Mouse (Mus musculus) midbrain, embryonic 13.5 days (tissue): ENCODE measurements around the gene Ltbp4. TPM values are rescaled to one million over a fixed set of nuclear protein-coding genes. Genes with fewer than 3 reads are reported as not detected.

ENCODE experiments used
- ATAC-seq: fragments of 200-750 bp; cut with Nextera tagmentation; 2 replicates; pipeline ENCODE4 v1.8.0; 2017; ENCODE audit warnings: mild to moderate bottlenecking, moderate TSS enrichment, moderate library complexity
- H3K27ac ChIP-seq: fragments of 300-500 bp; sonication (generic); 2 replicates; pipeline ENCODE4 v1.5.1; 2015; ENCODE audit warnings: inconsistent platforms, mild to moderate bottlenecking, moderate library complexity
- H3K27me3 ChIP-seq: fragments of 300-500 bp; sonication (generic); 2 replicates; pipeline ENCODE4 v1.6.1; 2015; ENCODE audit warnings: mild to moderate bottlenecking, inconsistent platforms
- H3K36me3 ChIP-seq: fragments of 300-500 bp; sonication (generic); 2 replicates; pipeline ENCODE4 v1.6.1; 2015; ENCODE audit warnings: mild to moderate bottlenecking, inconsistent platforms
- H3K4me1 ChIP-seq: fragments of 300-500 bp; sonication (generic); replicated peaks from 2 replicates; pipeline ENCODE4 v1.6.1; 2015; ENCODE audit warnings: inconsistent platforms
- H3K4me2 ChIP-seq: fragments of 300-500 bp; sonication (generic); replicated peaks from 2 replicates; pipeline ENCODE4 v1.6.1; 2015; ENCODE audit warnings: moderate library complexity, mild to moderate bottlenecking, inconsistent platforms
- H3K4me3 ChIP-seq: fragments of 300-500 bp; sonication (generic); replicated peaks from 2 replicates; pipeline ENCODE4 v1.5.1; 2015; ENCODE audit warnings: mild to moderate bottlenecking, inconsistent platforms
- H3K9ac ChIP-seq: fragments of 300-500 bp; sonication (generic); replicated peaks from 2 replicates; pipeline ENCODE4 v1.6.1; 2015; ENCODE audit warnings: mild to moderate bottlenecking, inconsistent platforms
- H3K9me3 ChIP-seq: fragments of 300-500 bp; sonication (generic); 2 replicates; pipeline ENCODE4 v1.6.1; 2016; ENCODE audit warnings: mild to moderate bottlenecking, inconsistent platforms
- WGBS: fragments of 180-500 bp; shearing (Covaris S2); methylation state at CpG from one replicate; pipeline ENCODE4 v1.1.7; 2015; 5-methylcytosine and 5-hydroxymethylcytosine counted together
- polyA plus RNA-seq: library from polyadenylated mRNA; unstranded; fragments of >200 nt; fragmentation: Nextera tagmentation; extraction: Ambion mirVana; gene quantifications from 2 replicates; pipeline ENCODE4 v1.2.1, GENCODE M21; 2015

The Ltbp4 gene
- polyA plus RNA-seq, 1 experiment from 2014 or later, result 9.1 TPM

GRCm38 (mm10) chr7:27323001-27323400, 14.5 kb downstream of the Ltbp4 start:
- WGBS, result 88% methylated on average over 5 of the region's 5 CpGs
- Histone ChIP-seq H3K9me3 (no peaks in the 10 kb centered on the region), H3K4me3 (no peak overlapping the region), H3K27me3 (peaks cover 53% of the 10 kb centered on the region), H3K4me1 (peaks cover 12% of the 10 kb centered on the region), H3K36me3 (no peaks in the 10 kb centered on the region), H3K9ac (no peak overlapping the region), H3K4me2 (no peak overlapping the region), H3K27ac (no peak overlapping the region)
- ATAC-seq, result no peak

- Histone ChIP-seq H3K4me2 (no peak overlapping the region), H3K4me1 (peaks cover 12% of the 10 kb centered on the region), H3K4me3 (no peak overlapping the region), H3K9ac (no peak overlapping the region), H3K27me3 (peaks cover 46% of the 10 kb centered on the region), H3K27ac (no peak overlapping the region), H3K9me3 (no peaks in the 10 kb centered on the region), H3K36me3 (no peaks in the 10 kb centered on the region)
- WGBS, result 19% methylated on average over 13 of the region's 13 CpGs
- ATAC-seq, result no peak
These were observed 15.2 kb downstream of the Ltbp4 start for GRCm38 (mm10) chr7:27322291-27322690.

- Histone ChIP-seq H3K9ac (no peak overlapping the region), H3K9me3 (0 out of 2 replicates have a peak, but pooled peaks cover 2% of the 10 kb centered on the region), H3K36me3 (no peaks in the 10 kb centered on the region), H3K27ac (no peak overlapping the region), H3K4me3 (no peak overlapping the region), H3K4me1 (peaks cover 6% of the 10 kb centered on the region; the same call in 1 of the 2 replicates), H3K27me3 (peaks cover 17% of the 10 kb centered on the region), H3K4me2 (no peak overlapping the region)
- 92% methylated on average over 22 of the region's 22 CpGs for WGBS
- no peak for ATAC-seq
These were observed 18.1 kb downstream of the Ltbp4 start for GRCm38 (mm10) chr7:27319411-27319810.

GRCm38 (mm10) chr7:27315958-27316357, 21.5 kb downstream of the Ltbp4 start:
- Histone ChIP-seq H3K9me3 (peaks cover 16% of the 10 kb centered on the region), H3K27ac (no peak overlapping the region), H3K27me3 (peaks cover 4% of the 10 kb centered on the region; the same call in 1 of the 2 replicates), H3K4me3 (no peak overlapping the region), H3K4me1 (peaks cover 6% of the 10 kb centered on the region; the same call in 1 of the 2 replicates), H3K9ac (no peak overlapping the region), H3K4me2 (no peak overlapping the region), H3K36me3 (peaks cover 9% of the 10 kb centered on the region; the same call in 1 of the 2 replicates)
- WGBS, result 16% methylated on average over 7 of the region's 7 CpGs
- peak; percentile 62; the same call in 1 of the 2 replicates for ATAC-seq

GRCm38 (mm10) chr7:27314393-27314792, 23.1 kb downstream of the Ltbp4 start:
- H3K9me3 ChIP-seq, result peaks cover 16% of the 10 kb centered on the region
- H3K4me1 ChIP-seq, result peaks cover 13% of the 10 kb centered on the region
- no peak overlapping the region for H3K4me3 ChIP-seq
- H3K27me3 ChIP-seq, result peaks cover 15% of the 10 kb centered on the region
- WGBS, result 93% methylated on average over 3 of the region's 3 CpGs
- no peak for ATAC-seq
- H3K4me2 ChIP-seq, result no peak overlapping the region
- H3K27ac ChIP-seq, result no peak overlapping the region
- no peak overlapping the region for H3K9ac ChIP-seq
- H3K36me3 ChIP-seq, result peaks cover 9% of the 10 kb centered on the region; the same call in 1 of the 2 replicates

- no peak overlapping the region for H3K27ac ChIP-seq
- H3K9me3 ChIP-seq, result peaks cover 16% of the 10 kb centered on the region
- no peak for ATAC-seq
- peaks cover 9% of the 10 kb centered on the region; the same call in 1 of the 2 replicates for H3K36me3 ChIP-seq
- peaks cover 16% of the 10 kb centered on the region for H3K4me1 ChIP-seq
- H3K9ac ChIP-seq, result no peak overlapping the region
- H3K4me2 ChIP-seq, result no peak overlapping the region
- WGBS, result 97% methylated on average over 12 of the region's 12 CpGs
- H3K4me3 ChIP-seq, result no peak overlapping the region
- peaks cover 19% of the 10 kb centered on the region for H3K27me3 ChIP-seq
These were observed 25.7 kb downstream of the Ltbp4 start for GRCm38 (mm10) chr7:27311651-27312284.

- ATAC-seq, result no peak
- Histone ChIP-seq H3K27ac (no peak overlapping the region), H3K27me3 (peaks cover 19% of the 10 kb centered on the region), H3K36me3 (peaks cover 9% of the 10 kb centered on the region; the same call in 1 of the 2 replicates), H3K4me1 (peaks cover 14% of the 10 kb centered on the region), H3K9me3 (peaks cover 16% of the 10 kb centered on the region), H3K9ac (no peak overlapping the region), H3K4me2 (peak overlapping the region; percentile 59; the same call in 1 of the 2 replicates), H3K4me3 (no peak overlapping the region)
- 50% methylated on average over 8 of the region's 8 CpGs for WGBS
These were observed 26.4 kb downstream of the Ltbp4 start for GRCm38 (mm10) chr7:27310996-27311535.

- WGBS, result 8% methylated on average over 17 of the region's 17 CpGs
- peak overlapping the region; percentile 59 for H3K9ac ChIP-seq
- H3K9me3 ChIP-seq, result peaks cover 16% of the 10 kb centered on the region
- peaks cover 19% of the 10 kb centered on the region for H3K27me3 ChIP-seq
- ATAC-seq, result peak; percentile 75
- peaks cover 9% of the 10 kb centered on the region; the same call in 1 of the 2 replicates for H3K36me3 ChIP-seq
- peak overlapping the region; percentile 34 for H3K4me3 ChIP-seq
- H3K27ac ChIP-seq, result no peak overlapping the region
- peaks cover 10% of the 10 kb centered on the region for H3K4me1 ChIP-seq
- peak overlapping the region; percentile 59 for H3K4me2 ChIP-seq
These were observed 27.2 kb downstream of the Ltbp4 start for GRCm38 (mm10) chr7:27310306-27310705.

- peaks cover 9% of the 10 kb centered on the region; the same call in 1 of the 2 replicates for H3K36me3 ChIP-seq
- peaks cover 16% of the 10 kb centered on the region for H3K9me3 ChIP-seq
- peaks cover 10% of the 10 kb centered on the region for H3K4me1 ChIP-seq
- H3K27ac ChIP-seq, result no peak overlapping the region
- H3K4me3 ChIP-seq, result no peak overlapping the region
- ATAC-seq, result no peak
- peak overlapping the region; percentile 59 for H3K4me2 ChIP-seq
- WGBS, result 44% methylated on average over 3 of the region's 3 CpGs
- peaks cover 19% of the 10 kb centered on the region for H3K27me3 ChIP-seq
- H3K9ac ChIP-seq, result no peak overlapping the region; the same call in 1 of the 2 replicates
These were observed 27.7 kb downstream of the Ltbp4 start for GRCm38 (mm10) chr7:27309832-27310231.

GRCm38 (mm10) chr7:27308821-27309549, 28.5 kb downstream of the Ltbp4 start:
- peak overlapping the region; percentile 53 for H3K4me2 ChIP-seq
- peaks cover 10% of the 10 kb centered on the region for H3K9me3 ChIP-seq
- peaks cover 10% of the 10 kb centered on the region for H3K4me1 ChIP-seq
- no peak overlapping the region; the same call in 1 of the 2 replicates for H3K9ac ChIP-seq
- ATAC-seq, result 0 out of 2 replicates have a peak, but pooled peaks have one; percentile 24
- H3K4me3 ChIP-seq, result peak overlapping the region; percentile 25
- WGBS, result 12% methylated on average over 28 of the region's 28 CpGs
- H3K36me3 ChIP-seq, result peaks cover 9% of the 10 kb centered on the region; the same call in 1 of the 2 replicates
- peaks cover 19% of the 10 kb centered on the region for H3K27me3 ChIP-seq
- no peak overlapping the region for H3K27ac ChIP-seq

- no peaks in the 10 kb centered on the region for H3K36me3 ChIP-seq
- peaks cover 21% of the 10 kb centered on the region for H3K27me3 ChIP-seq
- H3K4me1 ChIP-seq, result peaks cover 10% of the 10 kb centered on the region
- H3K9ac ChIP-seq, result no peak overlapping the region
- no peaks in the 10 kb centered on the region for H3K9me3 ChIP-seq
- no peak overlapping the region for H3K4me2 ChIP-seq
- no peak for ATAC-seq
- H3K4me3 ChIP-seq, result no peak overlapping the region
- WGBS, result 52% methylated on average over 9 of the region's 9 CpGs
- no peak overlapping the region for H3K27ac ChIP-seq
These were observed 29.9 kb downstream of the Ltbp4 start for GRCm38 (mm10) chr7:27307551-27307950.
